Mouse (Mus musculus) right cerebral cortex, postnatal 10 days (tissue): ENCODE measurements around the gene Actl7b.
A peak's percentile ranks its signal among the peaks of the same experiment; 100 is the strongest.

Experiments
- DNase-seq, 2 experiments: peaks; one replicate each; pipeline ENCODE4 v3.0.0; 2021; ENCODE audit warnings: low spot score in 2 of 2

The Actl7b gene

DNA sequence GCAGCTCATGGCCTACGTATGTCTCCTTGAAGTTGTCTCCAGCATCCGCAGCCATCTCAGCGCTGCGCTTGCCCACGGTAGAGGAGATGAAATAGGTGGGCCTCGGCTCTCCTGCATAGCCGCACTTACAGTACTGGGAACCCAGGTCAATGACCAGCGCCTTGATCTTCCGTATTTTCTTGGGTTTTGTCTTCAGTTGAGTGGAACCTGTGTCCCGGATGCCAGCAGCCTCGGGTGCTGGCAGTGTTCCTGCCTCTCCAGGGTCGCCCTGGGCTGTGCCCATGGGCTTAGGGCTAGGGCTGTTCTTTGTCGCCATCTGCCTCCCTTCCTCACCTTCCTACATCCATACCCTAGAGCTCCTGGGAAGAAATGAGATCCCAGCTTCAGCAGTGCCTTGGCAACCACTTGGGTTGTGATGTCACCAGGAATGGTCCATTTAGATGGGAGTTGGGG, at the start of gene Actl7b:
Gene Actl7b, minus strand, starts transcription at position 403 of the 453 bp plus-strand sequence.
- peak in 1 of 2 experiments; percentile 18 for DNase-seq

DNA sequence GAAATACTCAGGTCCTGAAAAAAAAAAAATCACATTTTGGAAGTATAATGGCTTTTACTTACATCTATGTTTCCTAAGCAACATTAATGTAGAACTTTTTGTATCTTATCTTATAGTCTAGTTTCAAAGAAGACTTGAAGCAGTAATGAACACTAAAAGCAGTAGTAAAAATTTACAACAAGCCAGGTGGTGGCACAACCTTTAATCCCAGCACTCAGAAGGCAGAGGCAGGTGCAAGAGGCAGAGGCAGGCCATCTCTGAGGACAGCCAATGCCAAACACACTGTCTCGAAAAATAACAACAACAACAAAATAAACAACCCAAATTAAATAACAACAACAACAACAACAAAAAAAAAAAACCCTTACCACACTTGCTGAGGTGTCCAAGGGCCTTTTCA, 29.8 kb upstream of the Actl7b start:
- no peak for DNase-seq

DNA sequence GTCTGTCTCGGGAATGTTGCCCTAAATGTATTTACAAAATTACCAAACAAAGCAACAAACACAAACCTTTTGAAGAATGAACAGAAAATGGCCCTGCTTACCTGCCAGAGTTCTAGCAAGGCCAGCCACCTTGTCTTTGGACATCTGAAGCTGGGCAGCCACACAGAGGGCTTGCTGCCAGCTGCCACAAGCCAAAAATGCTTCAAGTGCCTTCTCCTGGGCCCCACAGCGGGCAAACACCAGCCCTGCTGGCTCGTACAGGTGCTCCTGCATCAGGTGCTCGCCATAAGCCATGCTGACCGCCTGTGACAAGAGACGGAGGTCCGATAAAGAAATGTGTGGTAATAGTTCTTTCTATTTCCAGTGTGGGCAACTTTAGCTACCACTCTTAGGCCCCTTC, 27.7 kb upstream of the Actl7b start:
- no peak for DNase-seq

DNA sequence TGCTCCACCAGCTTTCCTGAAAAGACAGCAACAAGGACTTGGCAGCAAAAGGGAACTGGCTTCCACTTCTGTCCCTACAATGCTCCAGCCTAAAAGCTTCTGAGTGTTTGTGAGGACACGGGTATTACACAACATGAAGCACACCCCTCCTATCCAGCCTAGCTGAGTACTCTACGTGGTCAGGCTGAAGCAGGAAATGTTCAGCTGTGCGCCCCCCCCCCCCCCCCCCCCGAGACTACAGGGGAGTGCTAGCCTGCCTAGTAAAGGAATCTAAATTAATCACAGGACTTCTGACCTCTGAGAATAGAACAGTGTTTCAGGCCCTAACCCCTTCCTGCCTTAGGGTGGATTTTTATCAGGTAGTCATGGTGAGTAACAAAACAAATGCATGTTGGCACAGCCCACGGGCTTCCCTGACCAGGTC, 26.6 kb upstream of the Actl7b start:
- no peak for DNase-seq

DNA sequence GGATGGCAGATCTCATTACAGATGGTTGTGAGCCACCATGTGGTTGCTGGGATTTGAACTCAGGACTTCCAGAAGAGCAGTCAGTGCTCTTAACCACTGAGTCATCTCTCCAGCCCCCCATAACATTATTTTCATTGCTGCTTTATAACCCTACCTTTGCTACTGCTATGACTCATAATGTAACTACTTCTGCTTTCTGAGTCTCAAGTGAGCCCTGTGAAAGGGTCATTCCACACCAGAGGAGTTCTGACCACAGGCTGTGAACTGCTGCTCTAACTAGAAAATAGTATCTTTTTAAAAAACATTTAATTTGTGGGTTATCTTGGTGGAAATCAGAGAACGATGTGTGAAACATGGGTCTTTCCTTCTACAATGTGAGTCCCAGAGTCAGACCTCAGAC, 16.4 kb upstream of the Actl7b start:
- no peak for DNase-seq

DNA sequence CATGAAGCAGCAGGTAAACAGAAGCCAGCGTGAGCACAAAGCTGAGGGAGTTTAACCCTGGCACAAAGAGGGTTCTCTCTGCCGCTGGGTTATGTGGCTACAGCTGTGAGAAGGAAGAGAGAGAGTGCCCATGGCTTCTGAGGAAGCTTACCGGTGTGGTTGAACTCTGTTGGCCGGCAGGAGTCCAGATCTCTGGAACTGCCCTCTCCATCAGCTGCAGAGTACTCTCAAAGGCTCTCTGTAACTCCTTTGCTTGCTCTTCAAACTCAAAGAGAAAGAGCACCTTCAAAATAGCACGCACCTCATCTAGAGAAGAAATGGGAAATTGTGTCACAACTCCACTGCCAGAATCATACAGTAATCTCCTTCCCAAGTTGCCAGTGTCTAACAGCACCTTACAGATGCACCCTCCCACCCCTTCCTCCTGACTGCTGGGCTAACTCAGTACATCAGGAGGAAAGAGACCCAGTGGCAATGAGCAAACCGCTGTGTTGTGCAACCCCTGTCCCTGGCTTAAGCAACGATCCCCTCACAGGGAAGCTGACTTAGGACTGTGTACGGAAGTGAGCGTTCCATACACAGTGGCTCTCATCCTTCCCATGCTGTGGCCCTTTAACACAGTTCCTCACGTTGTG, 15.8 kb upstream of the Actl7b start:
- DNase-seq, result no peak

DNA sequence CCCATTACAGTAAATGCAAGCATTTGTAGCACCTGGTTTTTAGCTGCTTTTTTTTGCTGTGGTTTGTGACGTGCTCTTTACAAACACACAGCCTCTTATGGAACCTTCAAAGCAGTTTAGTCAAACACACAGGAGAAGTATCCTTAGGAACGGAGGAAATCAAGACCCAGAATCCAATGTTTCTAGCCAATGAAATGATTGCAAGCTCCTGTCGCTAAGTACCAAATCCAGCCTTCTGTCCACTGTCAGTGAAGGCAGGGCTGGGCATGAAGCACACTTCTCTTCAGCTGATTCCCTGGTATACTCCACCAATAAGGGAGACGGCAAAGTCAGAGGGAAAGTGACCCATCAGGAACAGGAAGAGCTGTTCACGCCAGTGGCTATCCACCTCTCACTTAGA, 14.8 kb upstream of the Actl7b start:
- DNase-seq, result no peak

DNA sequence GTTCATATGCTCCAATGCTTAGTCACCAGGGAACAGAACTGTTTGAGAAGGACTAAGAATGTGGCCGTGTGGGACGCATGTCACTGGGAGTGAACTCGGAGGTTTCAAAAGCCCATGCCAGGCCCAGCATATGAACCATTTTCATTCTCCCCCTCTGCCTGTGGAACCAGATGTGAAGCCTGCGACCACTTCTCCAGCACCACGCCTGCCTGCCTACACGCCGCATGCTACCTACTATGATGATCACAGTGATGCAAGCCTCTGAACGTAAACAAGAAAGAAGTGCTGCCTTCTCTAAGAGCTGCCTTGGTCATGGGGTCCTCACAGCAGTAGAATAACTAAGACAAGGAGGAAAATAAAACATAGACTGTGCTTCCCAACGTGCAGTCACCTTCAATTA, 6.2 kb upstream of the Actl7b start:
- peak in 1 of 2 experiments; percentile 7 for DNase-seq

DNA sequence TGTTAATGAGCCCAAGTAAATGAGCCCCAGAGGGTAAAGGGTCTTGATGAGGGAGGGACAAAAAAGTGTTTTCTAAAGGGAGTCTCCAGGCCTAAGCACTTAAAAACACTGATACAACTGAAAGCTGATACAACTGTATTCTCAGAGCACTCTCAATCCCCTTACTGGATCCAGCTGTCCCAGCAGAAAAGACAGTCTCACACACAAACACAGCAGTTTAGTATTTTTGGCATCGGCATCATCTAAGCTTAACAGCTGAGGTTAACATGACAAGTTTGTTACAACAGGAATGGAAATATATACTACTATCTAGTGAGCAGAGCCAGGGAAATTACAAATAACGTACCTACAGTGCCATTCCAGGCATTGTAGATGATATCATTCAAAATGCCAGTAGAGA, 5.1 kb upstream of the Actl7b start:
- DNase-seq, result no peak

DNA sequence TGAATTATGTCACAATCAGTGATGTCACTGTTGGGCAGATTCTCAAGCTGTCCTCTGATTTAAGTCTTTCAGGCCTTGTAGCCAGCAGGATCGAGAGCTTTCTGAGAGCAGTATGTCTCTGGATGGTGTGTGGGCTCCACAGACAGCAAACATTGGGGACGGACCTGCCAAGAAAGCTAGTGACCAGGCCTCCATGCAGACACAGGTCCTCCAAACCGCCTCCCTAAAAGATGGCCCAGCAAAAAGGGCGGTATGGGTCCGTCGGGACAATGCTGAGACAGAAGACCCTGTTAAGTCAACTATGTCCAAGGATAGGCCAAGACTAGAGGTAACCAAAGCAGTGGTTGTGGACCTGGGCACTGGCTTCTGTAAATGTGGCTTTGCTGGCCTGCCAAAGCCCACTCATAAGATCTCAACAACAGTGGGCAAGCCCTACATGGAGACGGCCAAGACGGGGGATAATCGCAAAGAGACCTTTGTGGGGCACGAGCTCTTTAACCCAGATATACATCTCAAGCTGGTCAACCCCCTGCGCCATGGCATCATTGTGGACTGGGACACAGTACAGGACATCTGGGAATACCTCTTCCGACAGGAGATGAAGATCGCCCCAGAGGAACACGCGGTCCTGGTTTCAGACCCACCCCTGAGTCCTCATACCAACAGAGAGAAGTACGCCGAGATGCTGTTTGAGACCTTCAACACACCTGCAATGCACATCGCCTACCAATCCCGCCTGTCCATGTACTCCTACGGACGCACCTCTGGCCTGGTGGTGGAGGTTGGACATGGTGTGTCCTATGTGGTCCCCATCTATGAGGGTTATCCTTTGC, 2.3 kb upstream of the Actl7b start, which contains the start of gene Actl7a:
Gene Actl7a, plus strand, starts transcription at position 51 of the 833 bp plus-strand sequence.
- DNase-seq, result peak; percentile 18 to 23

DNA sequence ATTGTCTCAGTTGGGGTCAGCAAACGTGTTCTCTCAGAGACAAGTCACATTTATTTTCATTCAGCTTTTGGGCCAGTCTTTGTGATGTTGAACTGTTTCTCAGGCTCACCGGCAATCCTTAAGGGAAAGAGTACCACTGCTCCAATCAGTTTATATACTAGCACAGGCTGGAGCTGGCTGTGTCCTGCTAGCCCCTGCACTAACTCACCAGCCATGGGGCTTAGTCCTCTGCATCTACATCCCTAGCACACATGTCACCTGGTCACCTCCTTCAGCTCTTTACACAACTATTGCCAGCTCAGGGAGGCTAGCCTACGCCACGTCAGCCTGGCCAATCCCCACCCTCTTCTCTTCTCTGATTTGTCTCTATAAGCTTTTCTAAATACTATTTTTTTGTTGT, 1.5 kb upstream of the Actl7b start:
- DNase-seq, result peak in 1 of 2 experiments; percentile 12

DNA sequence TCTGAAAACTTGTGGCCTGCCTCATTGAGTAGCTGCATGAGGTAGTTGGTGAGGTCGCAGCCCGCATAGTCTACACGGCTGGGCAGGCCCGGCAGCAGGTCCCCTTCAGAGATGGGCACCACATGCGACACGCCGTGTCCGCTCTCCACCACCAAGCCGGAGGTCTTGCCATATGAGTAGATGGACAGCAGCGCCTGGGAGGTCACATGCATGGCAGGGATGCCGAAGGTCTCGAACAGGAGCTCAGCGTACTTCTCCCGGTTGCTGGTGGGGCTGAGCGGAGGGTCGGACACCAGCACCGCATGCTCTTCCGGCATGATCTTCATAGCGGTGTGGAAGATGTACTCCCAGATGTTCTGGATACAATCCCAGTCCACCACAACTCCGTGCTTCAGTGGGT, 632 bp downstream of the Actl7b start:
- DNase-seq, result peak in 1 of 2 experiments; percentile 14

DNA sequence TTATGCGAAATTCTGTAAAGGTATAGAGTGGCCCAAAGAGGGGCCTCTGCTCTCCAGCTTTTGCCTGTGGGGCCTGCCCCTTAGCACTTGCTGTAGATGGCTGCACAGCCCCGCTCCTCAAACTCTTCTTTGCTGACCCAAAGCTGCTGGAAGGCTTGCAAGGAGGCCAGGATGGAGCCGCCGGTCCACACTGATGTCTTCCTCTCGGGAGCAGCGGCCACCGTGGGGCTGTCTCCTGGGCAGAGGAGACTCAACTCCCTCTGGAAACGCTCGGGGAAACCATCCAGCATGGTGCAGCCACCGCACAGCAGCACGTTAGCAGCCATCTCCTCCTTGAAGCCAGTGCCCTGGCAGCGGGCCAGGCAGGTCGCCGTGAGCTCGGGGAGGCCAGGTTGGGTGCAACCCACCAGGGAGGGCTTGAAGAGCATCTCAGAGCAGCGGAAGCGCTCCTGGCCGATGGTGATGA, 1.2 kb downstream of the Actl7b start, which contains the start of gene Gm26657:
Gene Gm26657, plus strand, starts transcription at position 51 of the 466 bp plus-strand sequence.
- peak in 1 of 2 experiments; percentile 28 for DNase-seq

DNA sequence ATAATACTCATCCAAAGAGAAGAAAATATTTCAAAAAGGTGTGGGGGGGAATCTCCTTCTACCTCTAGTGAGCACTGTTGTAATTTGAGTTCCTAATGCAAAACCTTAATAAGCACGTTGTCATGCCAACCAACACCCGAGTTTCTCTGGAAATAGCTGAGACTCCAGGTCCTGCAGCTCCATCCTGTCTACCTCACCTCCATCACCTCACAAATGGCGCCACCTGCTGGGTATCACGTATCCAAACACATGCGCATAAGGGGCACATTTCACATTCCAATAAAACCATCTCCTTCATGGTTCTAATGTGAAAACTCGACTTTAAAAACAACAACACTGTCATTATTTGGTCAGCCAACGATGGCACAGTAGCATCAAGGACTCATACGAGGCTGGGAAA, 15.4 kb downstream of the Actl7b start:
- DNase-seq, result peak; percentile 42 to 56

DNA sequence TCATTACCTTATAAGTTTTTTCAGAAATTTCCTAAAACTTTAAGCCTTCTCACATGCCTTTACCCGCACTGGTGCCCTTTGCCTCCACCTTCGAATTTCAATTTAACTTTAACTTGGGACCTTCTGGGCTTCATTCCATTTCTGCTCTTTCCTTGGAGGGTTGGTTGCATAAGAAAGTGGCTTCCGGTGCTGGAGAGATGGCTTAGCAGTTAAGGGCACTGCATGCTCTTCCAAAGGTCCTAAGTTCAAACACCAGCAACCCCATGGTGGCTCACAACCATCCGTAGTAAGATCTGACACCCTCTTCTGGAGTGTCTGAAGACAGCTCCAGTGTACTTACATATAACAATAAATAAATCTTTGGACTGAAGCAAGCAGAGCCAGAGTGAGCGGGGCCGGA, 18.0 kb downstream of the Actl7b start:
- DNase-seq, result peak in 1 of 2 experiments; percentile 2

DNA sequence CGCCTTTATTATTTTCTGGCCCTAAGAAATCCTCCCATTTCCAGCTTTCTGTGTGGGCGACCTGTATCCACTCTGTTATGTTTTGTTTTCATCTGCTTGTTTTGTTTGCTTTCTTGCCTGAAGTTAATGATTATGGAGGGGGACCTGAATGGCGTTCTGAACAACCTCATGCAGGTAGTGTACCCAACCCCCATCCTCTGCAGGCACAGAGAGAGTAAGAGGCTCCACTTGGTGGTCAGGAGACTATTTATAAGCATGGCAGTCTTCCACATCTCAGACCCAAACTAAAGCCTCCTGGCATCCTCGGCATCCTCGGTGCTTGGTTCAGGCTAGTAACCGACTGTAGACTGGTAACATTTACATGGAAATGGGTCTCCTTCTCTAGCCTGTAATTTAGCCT, 18.9 kb downstream of the Actl7b start:
- peak in 1 of 2 experiments; percentile 5 for DNase-seq

DNA sequence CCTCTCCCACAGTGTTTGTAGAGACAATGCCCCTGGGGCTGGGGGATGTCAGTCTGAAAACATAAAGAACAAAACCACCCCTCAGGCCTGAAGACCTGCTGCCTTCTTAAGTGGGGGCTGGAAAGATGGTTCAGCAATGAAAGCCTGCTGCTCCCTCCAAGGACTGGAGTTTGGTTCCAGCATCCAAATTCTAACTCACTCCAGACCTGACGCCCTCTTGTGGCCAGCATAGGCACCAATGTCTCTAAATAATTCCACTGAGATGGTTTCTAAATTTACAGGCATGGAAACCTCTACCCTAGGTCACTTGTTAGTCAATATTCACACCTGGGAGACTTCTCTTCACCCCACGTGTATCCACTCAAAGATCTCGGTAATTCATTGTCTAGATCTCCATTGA, 19.8 kb downstream of the Actl7b start:
- DNase-seq, result peak in 1 of 2 experiments; percentile 50

DNA sequence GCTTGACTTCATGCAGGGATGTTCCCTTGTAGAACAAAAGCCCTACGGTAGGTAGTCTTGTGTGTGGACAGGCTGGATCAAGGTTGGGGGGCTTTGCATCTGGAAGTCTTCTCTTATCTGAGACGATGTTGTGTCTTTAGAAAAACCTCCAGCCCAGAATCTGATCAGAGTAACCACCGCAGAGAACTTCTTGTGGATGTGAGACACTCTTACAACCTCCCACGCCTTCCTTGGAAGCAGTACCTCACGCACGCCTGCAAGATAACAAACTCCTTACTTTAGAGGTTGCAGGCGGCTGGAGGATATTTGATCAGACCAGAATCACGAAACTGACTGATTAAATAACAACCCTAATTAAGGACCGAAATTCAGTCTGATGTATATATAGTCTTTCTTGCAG, 20.8 kb downstream of the Actl7b start:
- DNase-seq, result peak in 1 of 2 experiments; percentile 19

DNA sequence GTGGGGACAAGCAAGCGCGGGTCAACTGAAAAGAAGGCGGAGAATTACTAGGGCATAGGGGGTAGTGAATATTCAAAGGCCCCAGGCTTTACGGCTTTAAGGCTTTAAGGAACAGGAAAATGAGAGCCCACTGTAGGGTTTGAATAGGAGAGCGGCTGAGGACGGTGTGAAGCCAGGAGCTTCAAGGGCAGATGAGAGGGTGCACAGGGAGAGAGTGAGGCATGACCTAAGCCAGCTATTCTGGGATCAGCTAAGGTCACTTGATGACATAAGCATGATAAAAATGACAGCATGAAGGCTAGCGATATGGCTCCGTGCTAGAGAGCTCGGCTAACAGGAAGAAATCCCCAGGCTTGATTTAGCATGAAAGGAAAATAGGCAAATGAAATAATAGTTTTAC, 21.8 kb downstream of the Actl7b start:
- DNase-seq, result peak in 1 of 2 experiments; percentile 10

DNA sequence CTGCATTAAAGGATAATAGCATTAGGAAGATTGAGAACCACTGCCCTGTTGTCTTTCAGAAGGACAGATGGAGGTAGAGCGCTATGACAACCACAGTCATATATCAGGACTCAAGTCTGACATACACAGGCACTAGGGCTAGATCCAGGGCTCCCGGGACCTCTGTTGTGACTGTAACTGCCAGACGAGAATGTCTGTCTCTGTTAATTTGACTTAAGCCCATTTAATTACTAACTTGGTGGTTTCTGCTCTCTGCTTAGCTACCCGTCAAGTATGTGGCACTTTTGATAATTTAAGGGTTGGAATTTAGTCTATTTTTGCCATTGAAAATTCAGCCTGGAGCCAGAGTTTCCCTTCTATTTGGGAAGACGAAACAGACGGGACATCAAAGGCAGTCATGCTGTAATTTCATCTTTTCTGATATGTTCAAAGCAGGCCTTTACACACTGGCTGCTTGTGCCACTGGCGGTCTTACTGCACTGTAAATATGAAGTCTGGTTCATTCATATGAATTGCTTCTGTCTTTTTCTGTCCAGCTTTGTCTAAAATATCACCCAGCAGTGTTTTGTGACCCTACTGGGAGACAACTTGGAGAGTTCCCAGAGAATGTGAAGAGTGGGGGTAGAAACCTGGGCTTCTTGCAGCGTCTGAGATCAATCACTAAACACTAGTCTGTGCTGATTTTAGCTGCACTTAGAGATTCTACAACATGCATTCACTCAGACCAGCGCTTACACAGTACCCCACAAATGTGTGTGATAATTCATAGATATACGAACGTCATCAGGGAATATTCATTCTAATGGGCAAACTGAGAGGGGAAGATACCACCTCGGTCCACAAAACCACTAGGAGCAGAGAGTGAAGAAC, 22.4 kb downstream of the Actl7b start:
- peak in 1 of 2 experiments; percentile 19 for DNase-seq

DNA sequence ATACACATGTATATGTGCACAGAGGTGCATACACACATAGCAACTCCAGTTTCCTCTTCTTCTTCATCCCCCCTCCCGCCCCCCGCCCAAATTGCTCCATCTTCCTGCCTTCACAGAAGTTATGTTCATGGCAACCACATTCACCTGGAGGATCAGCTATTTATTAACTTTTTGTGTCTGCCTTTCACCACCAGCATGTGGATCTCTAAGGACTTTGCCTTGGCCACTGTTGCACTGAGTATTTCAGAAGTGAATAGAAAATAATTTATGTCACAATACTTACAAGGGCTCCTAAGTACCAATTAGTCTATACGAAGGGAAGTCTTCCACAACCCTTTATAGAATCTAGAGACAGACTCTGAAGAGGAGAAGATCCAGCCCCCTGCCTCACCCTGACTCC, 23.3 kb downstream of the Actl7b start:
- no peak for DNase-seq

DNA sequence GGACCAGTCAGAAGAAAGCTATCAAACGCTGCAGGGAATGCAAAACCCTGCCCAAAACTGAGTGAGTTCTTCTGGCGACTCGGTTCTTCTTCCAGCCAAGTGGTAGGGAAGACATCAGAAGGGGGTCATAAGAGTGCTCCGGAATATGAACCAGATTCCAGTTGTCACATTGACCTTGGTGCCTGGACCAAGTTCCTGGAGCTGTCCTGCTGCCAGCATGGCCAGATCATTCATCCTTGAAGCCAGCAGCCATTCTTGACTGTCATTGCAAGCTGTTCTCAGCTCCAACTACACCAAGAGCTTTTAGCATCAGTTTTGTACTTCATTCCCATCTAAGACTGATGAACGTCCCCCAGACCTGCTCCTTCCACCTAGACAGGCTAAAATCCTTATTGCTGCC, 24.4 kb downstream of the Actl7b start:
- no peak for DNase-seq
